Mouse (Mus musculus): ENCODE results near the gene Carmil1.
A peak's percentile ranks its signal among the peaks of the same experiment; 100 is the strongest.

DNA sequence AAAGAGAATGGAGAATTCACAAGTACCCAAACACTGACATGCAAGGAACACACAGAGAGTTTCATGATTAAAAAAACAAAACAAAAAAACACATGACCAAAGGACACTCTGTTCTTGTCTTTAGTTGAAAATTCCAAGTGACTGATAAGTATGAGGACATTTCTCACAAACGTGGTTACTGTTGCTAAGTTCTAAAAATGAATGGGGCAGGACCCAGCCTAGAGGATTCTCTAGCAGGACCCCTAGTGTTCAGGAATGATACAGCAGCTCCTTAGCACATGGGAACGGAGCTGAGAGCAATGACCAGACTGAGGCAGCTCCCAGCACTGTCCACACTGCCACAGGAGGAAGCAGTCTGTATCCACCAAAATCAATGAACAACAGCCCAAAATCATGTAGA is 26.6 kb downstream of the Carmil1 start:
- peak; percentile 34 for TF ChIP-seq CTCF (IDR thresholded peaks at IDR 0.05; ENCODE audit: low read depth, low read length)
- no peak for TF ChIP-seq POLR2A (IDR thresholded peaks at IDR 0.05; ENCODE audit: insufficient read depth, low read length)
- TF ChIP-seq EP300 (IDR thresholded peaks at IDR 0.05; ENCODE audit: insufficient read depth, low read depth, low read length): no peak

All from ES-Bruce4 (cell line).